Mouse (Mus musculus) liver, embryonic 15.5 days (tissue): Measurements from ENCODE around the gene Cdr2l. TPM values are rescaled to one million over a fixed set of nuclear protein-coding genes. Genes with fewer than 3 reads are reported as not detected.
"Not testable (repeated sequence)": the region's sequence is repeated elsewhere in the genome, so short reads cannot be mapped to it uniquely, and the experiment has no call there.

ENCODE experiments used
- ATAC-seq: fragments of 200-750 bp; cut with Nextera tagmentation; 2 replicates; pipeline ENCODE4 v1.8.0; 2017; ENCODE audit warnings: moderate number of reproducible peaks, mild to moderate bottlenecking, moderate library complexity; ENCODE audit not compliant: insufficient read depth
- H3K27ac ChIP-seq: fragments of 300-500 bp; sonication (generic); replicated peaks from 2 replicates; pipeline ENCODE4 v1.5.1; 2015; ENCODE audit warnings: mild to moderate bottlenecking, inconsistent platforms
- H3K27me3 ChIP-seq: fragments of 300-500 bp; sonication (generic); 2 replicates; pipeline ENCODE4 v1.6.1; 2015; ENCODE audit warnings: mild to moderate bottlenecking, inconsistent platforms
- H3K36me3 ChIP-seq: fragments of 300-500 bp; sonication (generic); replicated peaks from 2 replicates; pipeline ENCODE4 v1.6.1; 2015; ENCODE audit warnings: moderate library complexity, mild to moderate bottlenecking, inconsistent platforms
- H3K4me1 ChIP-seq: fragments of 300-500 bp; sonication (generic); replicated peaks from 2 replicates; pipeline ENCODE4 v1.6.1; 2015; ENCODE audit warnings: inconsistent platforms
- H3K4me2 ChIP-seq: fragments of 300-500 bp; sonication (generic); 2 replicates; pipeline ENCODE4 v1.6.1; 2015; ENCODE audit warnings: moderate library complexity, mild to moderate bottlenecking, inconsistent platforms
- H3K4me3 ChIP-seq: fragments of 300-500 bp; sonication (generic); replicated peaks from 2 replicates; pipeline ENCODE4 v1.5.1; 2015; ENCODE audit warnings: mild to moderate bottlenecking, inconsistent platforms
- H3K9ac ChIP-seq: fragments of 300-500 bp; sonication (generic); 2 replicates; pipeline ENCODE4 v1.6.1; 2015; ENCODE audit warnings: moderate library complexity, mild to moderate bottlenecking, inconsistent platforms
- H3K9me3 ChIP-seq: fragments of 300-500 bp; sonication (generic); replicated peaks from 2 replicates; pipeline ENCODE4 v1.6.1; 2016; ENCODE audit warnings: inconsistent platforms
- WGBS: fragments of 180-500 bp; shearing (Covaris S2); methylation state at CpG from one replicate; pipeline ENCODE4 v1.1.7; 2015; ENCODE audit warnings: mixed read lengths; ENCODE audit not compliant: insufficient replicate concordance; 5-methylcytosine and 5-hydroxymethylcytosine counted together
- polyA plus RNA-seq: library from polyadenylated mRNA; unstranded; fragments of >200 nt; fragmentation: Nextera tagmentation; extraction: Ambion mirVana; gene quantifications from 2 replicates; pipeline ENCODE4 v1.2.1, GENCODE M21; 2015

Gene Cdr2l
- polyA plus RNA-seq, 1 experiment from 2014 or later, result 1.2 TPM

DNA sequence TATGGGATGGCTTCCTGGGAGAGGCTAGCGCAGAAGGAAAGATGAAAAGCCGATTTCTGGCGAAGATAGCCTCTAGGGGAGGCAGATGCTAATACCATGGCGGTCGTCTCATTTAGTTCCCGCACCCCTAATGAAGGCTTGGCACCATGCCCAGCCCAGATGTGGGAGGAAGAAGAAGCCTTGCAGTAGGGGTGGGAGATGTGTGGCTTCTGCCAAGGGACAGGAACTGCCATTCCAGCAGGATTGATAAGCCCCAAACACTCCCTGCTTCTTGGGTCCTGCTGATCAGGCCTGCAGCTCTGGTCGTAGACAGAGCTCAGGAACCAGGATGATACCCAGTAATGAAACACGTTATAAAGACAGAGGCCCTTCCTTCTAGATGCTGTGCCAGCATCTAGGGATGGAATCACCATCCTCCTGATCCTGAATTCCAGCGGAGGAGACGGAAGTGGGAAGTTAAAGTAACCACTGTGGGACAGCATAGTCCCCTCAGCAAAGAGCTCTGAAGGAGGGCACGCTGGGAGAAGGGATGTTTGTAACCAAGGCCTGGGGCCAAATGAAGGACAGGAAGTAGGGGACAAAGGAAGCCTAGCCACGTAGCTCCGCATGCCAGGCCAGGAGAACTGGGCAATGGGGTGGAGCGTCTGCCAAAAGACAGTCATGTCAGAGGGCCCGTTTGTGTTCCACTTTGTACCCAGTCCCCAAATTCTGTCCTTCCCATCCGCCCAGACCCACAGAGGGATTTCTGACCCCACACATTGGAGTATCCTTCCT is 2.2 kb downstream of the Cdr2l start:
- peak overlapping the region; percentile 9; the same call in 1 of the 2 replicates for H3K27ac ChIP-seq
- no peak overlapping the region for H3K9ac ChIP-seq
- H3K9me3 ChIP-seq, result no peaks in the 10 kb centered on the region
- H3K4me3 ChIP-seq, result no peak overlapping the region
- peaks cover 63% of the 10 kb centered on the region for H3K27me3 ChIP-seq
- H3K4me2 ChIP-seq, result 0 out of 2 replicates have a peak overlapping the region, but pooled peaks have one; percentile 69
- no peak for ATAC-seq
- WGBS, result 56% methylated on average over 16 of the region's 16 CpGs
- H3K36me3 ChIP-seq, result no peaks in the 10 kb centered on the region
- peaks cover 5% of the 10 kb centered on the region; the same call in 1 of the 2 replicates for H3K4me1 ChIP-seq

DNA sequence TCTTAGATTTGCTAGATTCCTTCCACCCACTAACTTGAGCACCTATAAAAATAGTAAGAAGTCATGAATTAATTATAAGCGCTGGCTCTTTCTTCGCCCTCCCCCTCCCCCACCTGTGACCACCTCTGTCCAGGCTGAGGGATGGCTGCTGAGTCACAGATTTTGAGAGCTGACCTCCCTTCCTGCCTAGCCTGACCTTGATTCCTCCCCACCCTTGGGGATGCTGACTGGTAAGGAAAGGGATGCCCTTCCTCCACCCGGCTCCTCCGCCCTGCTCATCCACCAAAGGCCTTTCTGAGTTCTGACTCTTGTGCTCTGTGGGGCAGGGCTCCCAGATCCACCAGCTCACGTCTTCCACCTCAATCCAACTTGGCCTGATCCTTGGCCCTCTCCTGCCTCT is 2.9 kb downstream of the Cdr2l start:
- H3K4me2 ChIP-seq, result no peak overlapping the region
- H3K4me3 ChIP-seq, result no peak overlapping the region
- ATAC-seq, result no peak
- no peak overlapping the region for H3K9ac ChIP-seq
- H3K4me1 ChIP-seq, result peaks cover 5% of the 10 kb centered on the region; the same call in 1 of the 2 replicates
- WGBS, result 74% methylated on average over 5 of the region's 5 CpGs
- peak overlapping the region; percentile 9; the same call in 1 of the 2 replicates for H3K27ac ChIP-seq
- H3K9me3 ChIP-seq, result no peaks in the 10 kb centered on the region
- no peaks in the 10 kb centered on the region for H3K36me3 ChIP-seq
- H3K27me3 ChIP-seq, result peaks cover 59% of the 10 kb centered on the region

GRCm38 (mm10) chr11:115386859-115387258 is 5.1 kb downstream of the Cdr2l start:
- H3K27me3 ChIP-seq, result peaks cover 36% of the 10 kb centered on the region
- H3K4me1 ChIP-seq, H3K4me3 ChIP-seq, H3K36me3 ChIP-seq, H3K27ac ChIP-seq, H3K9me3 ChIP-seq, H3K9ac ChIP-seq, H3K4me2 ChIP-seq, ATAC-seq: not testable (repeated sequence)
- WGBS, result 69% methylated on average over 3 of the region's 3 CpGs

DNA sequence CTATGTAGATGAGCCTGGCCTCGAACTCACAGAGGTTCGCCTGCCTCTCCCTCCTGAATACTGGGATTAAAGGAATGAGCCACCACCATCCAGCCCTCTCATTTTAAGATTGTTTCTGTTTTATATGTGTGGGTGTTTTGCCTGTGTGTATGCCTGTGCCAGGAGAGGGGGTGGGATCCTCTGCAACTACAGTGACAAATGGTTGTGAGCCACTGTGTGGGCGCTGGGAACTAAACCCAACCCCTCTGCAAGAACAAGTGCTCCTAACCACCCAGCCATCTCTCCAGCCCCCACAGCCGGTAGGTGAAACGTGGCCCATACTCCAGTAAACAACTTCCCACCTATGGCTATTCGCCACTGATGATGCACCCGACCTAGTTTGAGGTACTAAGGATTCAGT is 9.6 kb downstream of the Cdr2l start:
- no peak overlapping the region for H3K4me2 ChIP-seq
- H3K9me3 ChIP-seq, result no peaks in the 10 kb centered on the region
- H3K9ac ChIP-seq, result no peak overlapping the region
- H3K27ac ChIP-seq, result no peak overlapping the region
- peaks cover 28% of the 10 kb centered on the region for H3K27me3 ChIP-seq
- WGBS, result 65% methylated on average over 7 of the region's 7 CpGs
- ATAC-seq, result no peak
- no peak overlapping the region for H3K4me3 ChIP-seq
- no peaks in the 10 kb centered on the region for H3K36me3 ChIP-seq
- H3K4me1 ChIP-seq, result no peaks in the 10 kb centered on the region

- WGBS, result 66% methylated on average over 34 of the region's 34 CpGs
- H3K27me3 ChIP-seq, result peaks cover 33% of the 10 kb centered on the region
- no peak for ATAC-seq
Observed at GRCm38 (mm10) chr11:115393721-115394325, 12.1 kb downstream of the Cdr2l start.

DNA sequence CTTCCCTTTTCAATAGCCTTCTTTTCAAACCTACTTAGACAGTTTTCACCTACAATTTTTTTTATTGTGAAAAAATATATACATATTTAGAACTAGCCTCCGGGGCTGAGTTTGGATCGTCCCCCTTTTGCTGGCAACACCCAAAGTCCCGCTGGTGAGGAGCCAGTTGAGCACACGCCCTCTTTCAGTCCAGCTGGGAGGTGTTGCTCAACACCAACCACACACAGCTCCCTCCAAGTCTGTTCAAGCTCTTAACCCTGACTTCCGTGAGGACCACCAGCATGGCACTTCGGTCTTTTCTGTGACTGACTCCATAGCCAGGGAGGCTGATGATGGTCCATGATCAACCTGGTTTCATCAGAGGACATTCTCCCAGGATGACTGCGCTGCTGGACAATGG is 16.4 kb downstream of the Cdr2l start:
- peaks cover 38% of the 10 kb centered on the region for H3K27me3 ChIP-seq
- no peak overlapping the region for H3K4me2 ChIP-seq
- WGBS, result 43% methylated on average over 7 of the region's 7 CpGs
- no peaks in the 10 kb centered on the region for H3K9me3 ChIP-seq
- H3K27ac ChIP-seq, result no peak overlapping the region
- no peak overlapping the region for H3K9ac ChIP-seq
- no peak for ATAC-seq
- peaks cover 1% of the 10 kb centered on the region for H3K4me1 ChIP-seq
- no peak overlapping the region for H3K4me3 ChIP-seq
- H3K36me3 ChIP-seq, result no peaks in the 10 kb centered on the region

More at GRCm38 (mm10) chr11:115393721-115394325, 12.1 kb downstream of the Cdr2l start:
- Histone ChIP-seq H3K4me2 (peak overlapping the region; percentile 38), H3K9me3 (no peaks in the 10 kb centered on the region), H3K9ac (no peak overlapping the region), H3K4me1 (no peaks in the 10 kb centered on the region), H3K27ac (no peak overlapping the region), H3K4me3 (no peak overlapping the region), H3K36me3 (no peaks in the 10 kb centered on the region)

- Histone ChIP-seq H3K4me1 (peaks cover 20% of the 10 kb centered on the region), H3K27me3 (peaks cover 17% of the 10 kb centered on the region), H3K9me3 (no peaks in the 10 kb centered on the region), H3K9ac (no peak overlapping the region), H3K4me2 (no peak overlapping the region), H3K27ac (no peak overlapping the region), H3K36me3 (no peaks in the 10 kb centered on the region), H3K4me3 (no peak overlapping the region)
- WGBS, result 60% methylated on average over 3 of the region's 3 CpGs
- no peak for ATAC-seq
Observed at GRCm38 (mm10) chr11:115400126-115400525, 18.4 kb downstream of the Cdr2l start.

DNA sequence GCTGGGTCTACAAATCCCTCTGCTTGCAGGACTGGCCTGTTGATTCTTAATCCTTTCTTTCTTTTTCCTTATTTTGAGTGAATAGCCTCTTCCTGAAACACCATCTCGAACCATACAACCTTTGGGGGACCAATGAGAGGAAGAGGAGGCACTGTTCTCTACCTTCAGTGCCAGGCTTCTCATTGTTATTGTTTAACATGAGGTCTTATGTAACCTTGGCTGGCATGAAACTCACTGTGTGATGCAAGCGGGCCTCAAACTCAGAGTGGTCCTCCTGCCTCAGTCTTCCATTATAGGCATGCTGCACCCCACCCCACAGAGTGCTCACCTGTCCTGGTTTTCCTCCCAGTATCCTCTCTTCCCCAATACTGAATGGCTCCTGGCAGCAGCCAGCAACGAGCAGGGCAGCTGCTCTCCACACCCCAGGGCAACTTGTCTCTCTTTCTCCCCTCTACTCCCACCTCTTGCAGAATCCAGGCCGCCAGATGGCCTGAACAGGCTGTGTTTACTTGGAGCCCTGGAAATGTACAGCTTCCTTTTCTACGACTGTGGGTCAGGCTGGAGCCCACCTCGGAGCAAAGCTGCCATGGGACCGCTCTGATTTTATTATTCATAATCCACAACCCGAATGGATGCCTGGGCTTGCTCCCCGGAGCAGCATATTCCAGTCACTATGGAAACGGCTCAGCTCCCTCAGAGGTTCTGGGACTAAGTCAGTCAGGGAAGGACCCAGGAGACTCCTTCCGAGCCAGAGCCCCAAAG is 19.1 kb downstream of the Cdr2l start:
- ATAC-seq, result no peak
- Histone ChIP-seq H3K36me3 (no peaks in the 10 kb centered on the region), H3K4me2 (no peak overlapping the region), H3K27ac (no peak overlapping the region), H3K9ac (no peak overlapping the region), H3K9me3 (no peaks in the 10 kb centered on the region), H3K4me3 (no peak overlapping the region), H3K27me3 (peaks cover 10% of the 10 kb centered on the region; the same call in 1 of the 2 replicates), H3K4me1 (peaks cover 20% of the 10 kb centered on the region)
- 50% methylated on average over 11 of the region's 11 CpGs for WGBS

DNA sequence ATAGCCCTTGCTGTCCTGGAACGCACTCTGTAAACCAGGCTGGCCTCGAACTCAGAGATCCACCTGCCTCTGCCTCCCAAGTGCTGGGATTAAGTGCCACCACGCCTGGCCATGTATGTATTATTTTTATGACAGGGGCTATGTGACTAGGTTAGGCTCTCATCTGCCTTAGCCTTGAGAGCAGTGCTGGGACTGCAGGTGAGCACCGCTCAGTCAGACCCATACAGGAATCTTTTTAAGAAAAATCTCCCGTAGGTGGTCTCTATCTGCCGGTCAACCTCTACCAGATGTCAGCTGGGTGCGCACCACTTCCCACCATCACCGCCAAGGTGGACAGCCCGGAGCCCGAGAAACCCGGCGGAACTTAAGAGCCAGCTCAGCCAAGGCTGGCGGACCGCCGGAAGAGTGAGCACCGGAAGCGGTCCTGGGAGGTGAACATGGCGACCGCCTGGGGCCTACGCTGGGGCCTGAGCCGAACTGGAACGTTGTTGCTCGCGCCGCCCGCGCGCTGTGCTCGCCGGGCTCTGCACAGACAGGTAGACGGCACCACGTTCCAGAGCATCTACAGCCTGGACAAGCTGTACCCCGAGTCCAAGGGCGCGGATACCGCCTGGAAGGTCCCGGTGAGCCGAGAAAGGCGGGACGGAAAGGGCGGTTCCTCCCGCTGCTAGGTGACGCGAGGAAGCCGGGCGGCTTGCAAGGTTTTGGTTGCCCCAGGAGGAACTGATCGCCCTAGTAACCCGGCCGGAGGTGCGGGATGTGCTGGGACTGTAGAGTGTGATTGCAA is 21.8 kb downstream of the Cdr2l start, which contains the start of gene Mrpl58:
Mrpl58 (plus strand) TSS at position 415 of the 787 bp plus-strand sequence.
- Histone ChIP-seq H3K4me2 (peak within 1 kb of the TSS; percentile 90), H3K9ac (peak within 1 kb of the TSS; percentile 87), H3K27ac (peak within 1 kb of the TSS; percentile 85), H3K36me3 (peaks cover 23% of the 10 kb centered on the region), H3K9me3 (no peaks in the 10 kb centered on the region), H3K4me3 (peak within 1 kb of the TSS; percentile 94), H3K4me1 (peaks cover 27% of the 10 kb centered on the region), H3K27me3 (0 out of 2 replicates have a peak, but pooled peaks cover 4% of the 10 kb centered on the region)
- ATAC-seq, result peak; percentile 91
- WGBS, result 3% methylated on average over 50 of the region's 50 CpGs

GRCm38 (mm10) chr11:115405723-115406122 is 24.0 kb downstream of the Cdr2l start:
- WGBS, result 89% methylated on average over 6 of the region's 6 CpGs
- no peak overlapping the region for H3K4me2 ChIP-seq
- peaks cover 27% of the 10 kb centered on the region for H3K4me1 ChIP-seq
- 0 out of 2 replicates have a peak, but pooled peaks cover 4% of the 10 kb centered on the region for H3K27me3 ChIP-seq
- ATAC-seq, result no peak
- no peak overlapping the region for H3K4me3 ChIP-seq
- H3K9ac ChIP-seq, result no peak overlapping the region
- peaks cover 38% of the 10 kb centered on the region for H3K36me3 ChIP-seq
- no peak overlapping the region for H3K27ac ChIP-seq
- H3K9me3 ChIP-seq, result no peaks in the 10 kb centered on the region
